Mouse (Mus musculus): ENCODE results near the gene Ubald1. TPM values are rescaled to one million over a fixed set of nuclear protein-coding genes. Genes with fewer than 3 reads are reported as not detected.

Ubald1 gene
- total RNA-seq, 1 experiment, result 26.7 TPM

GRCm38 (mm10) chr16:4913783-4914735 lies 33.9 kb upstream of the Ubald1 start:
- H3K4me3 ChIP-seq (ENCODE audit: insufficient read depth in 1 of 2, low read depth in 1 of 2, low read length in 2 of 2, poor library complexity in 1 of 2, severe bottlenecking in 1 of 2), result no peak overlapping the region
- peaks cover 19% of the 10 kb centered on the region; the same call in 1 of the 2 replicates for H3K36me3 ChIP-seq (ENCODE audit: control insufficient read depth, insufficient read depth, low read length, poor library complexity, severe bottlenecking)
- in situ Hi-C loops (cut with MboI; ENCODE audit: low sequenced_read_pairs in 2 of 2, unreplicated experiment in 2 of 2), result no loop called here
- H3K27ac ChIP-seq (ENCODE audit: insufficient read depth, low read depth, low read length, poor library complexity, severe bottlenecking), result no peak overlapping the region
- H3K9ac ChIP-seq (ENCODE audit: insufficient read depth, low read depth, low read length, poor library complexity, severe bottlenecking), result no peak overlapping the region
- TF ChIP-seq CHD2 (IDR thresholded peaks at IDR 0.05; ENCODE audit: low read depth, low read length), result no peak
- no peak for TF ChIP-seq HCFC1 (IDR thresholded peaks at IDR 0.05; ENCODE audit: borderline replicate concordance, insufficient read depth, low read length)
- no peak for TF ChIP-seq MAFK (IDR thresholded peaks at IDR 0.05; ENCODE audit: insufficient read depth, low read depth, low read length)
- peak; percentile 20; the same call in 1 of the 2 replicates for TF ChIP-seq ZC3H11A (IDR thresholded peaks at IDR 0.05; ENCODE audit: borderline replicate concordance, low read depth, low read length)
- TF ChIP-seq ZNF384 (IDR thresholded peaks at IDR 0.05; ENCODE audit: low read depth, low read length), result peak; percentile 99
- DNase-seq (ENCODE audit: low read depth, low spot score), result peak; percentile 75
- peaks cover 0 to 12% of the 10 kb centered on the region in 2 experiments; a peak in 2 of 4 replicates for H3K4me1 ChIP-seq (ENCODE audit: control insufficient read depth in 2 of 2, insufficient read depth in 2 of 2, low read length in 2 of 2, poor library complexity in 1 of 2)
- H3K9me3 ChIP-seq (ENCODE audit: control insufficient read depth, insufficient read depth, low read depth, low read length), result no peaks in the 10 kb centered on the region

GRCm38 (mm10) chr16:4912907-4913782 lies 33.0 kb upstream of the Ubald1 start:
- H3K4me3 ChIP-seq (ENCODE audit: insufficient read depth in 1 of 2, low read depth in 1 of 2, low read length in 2 of 2, poor library complexity in 1 of 2, severe bottlenecking in 1 of 2), result no peak overlapping the region
- no peak for DNase-seq (ENCODE audit: low read depth, low spot score)
- H3K9ac ChIP-seq (ENCODE audit: insufficient read depth, low read depth, low read length, poor library complexity, severe bottlenecking), result no peak overlapping the region
- in situ Hi-C loops (cut with MboI; ENCODE audit: low sequenced_read_pairs in 2 of 2, unreplicated experiment in 2 of 2), result no loop called here
- TF ChIP-seq MAFK (IDR thresholded peaks at IDR 0.05; ENCODE audit: insufficient read depth, low read depth, low read length) (no peak), HCFC1 (IDR thresholded peaks at IDR 0.05; ENCODE audit: borderline replicate concordance, insufficient read depth, low read length) (no peak), ZNF384 (IDR thresholded peaks at IDR 0.05; ENCODE audit: low read depth, low read length) (no peak), ZC3H11A (IDR thresholded peaks at IDR 0.05; ENCODE audit: borderline replicate concordance, low read depth, low read length) (no peak), CHD2 (IDR thresholded peaks at IDR 0.05; ENCODE audit: low read depth, low read length) (no peak)
- no peak overlapping the region for H3K27ac ChIP-seq (ENCODE audit: insufficient read depth, low read depth, low read length, poor library complexity, severe bottlenecking)
- peaks cover 1 to 14% of the 10 kb centered on the region in 2 experiments; a peak in 2 of 4 replicates for H3K4me1 ChIP-seq (ENCODE audit: control insufficient read depth in 2 of 2, insufficient read depth in 2 of 2, low read length in 2 of 2, poor library complexity in 1 of 2)
- no peaks in the 10 kb centered on the region for H3K9me3 ChIP-seq (ENCODE audit: control insufficient read depth, insufficient read depth, low read depth, low read length)
- H3K36me3 ChIP-seq (ENCODE audit: control insufficient read depth, insufficient read depth, low read length, poor library complexity, severe bottlenecking), result peaks cover 19% of the 10 kb centered on the region; the same call in 1 of the 2 replicates

- no peak for DNase-seq (ENCODE audit: low read depth, low spot score)
- H3K36me3 ChIP-seq (ENCODE audit: control insufficient read depth, insufficient read depth, low read length, poor library complexity, severe bottlenecking), result peaks cover 19% of the 10 kb centered on the region; the same call in 1 of the 2 replicates
- TF ChIP-seq MAFK (IDR thresholded peaks at IDR 0.05; ENCODE audit: insufficient read depth, low read depth, low read length) (no peak), HCFC1 (IDR thresholded peaks at IDR 0.05; ENCODE audit: borderline replicate concordance, insufficient read depth, low read length) (no peak), CHD2 (IDR thresholded peaks at IDR 0.05; ENCODE audit: low read depth, low read length) (no peak), ZC3H11A (IDR thresholded peaks at IDR 0.05; ENCODE audit: borderline replicate concordance, low read depth, low read length) (no peak), ZNF384 (IDR thresholded peaks at IDR 0.05; ENCODE audit: low read depth, low read length) (no peak)
- H3K9ac ChIP-seq (ENCODE audit: insufficient read depth, low read depth, low read length, poor library complexity, severe bottlenecking), result no peak overlapping the region
- in situ Hi-C loops (cut with MboI; ENCODE audit: low sequenced_read_pairs in 2 of 2, unreplicated experiment in 2 of 2), result no loop called here
- H3K4me3 ChIP-seq (ENCODE audit: insufficient read depth in 1 of 2, low read depth in 1 of 2, low read length in 2 of 2, poor library complexity in 1 of 2, severe bottlenecking in 1 of 2), result no peak overlapping the region
- no peaks in the 10 kb centered on the region for H3K9me3 ChIP-seq (ENCODE audit: control insufficient read depth, insufficient read depth, low read depth, low read length)
- peaks cover 7 to 14% of the 10 kb centered on the region in 2 experiments; a peak in 3 of 4 replicates for H3K4me1 ChIP-seq (ENCODE audit: control insufficient read depth in 2 of 2, insufficient read depth in 2 of 2, low read length in 2 of 2, poor library complexity in 1 of 2)
- no peak overlapping the region for H3K27ac ChIP-seq (ENCODE audit: insufficient read depth, low read depth, low read length, poor library complexity, severe bottlenecking)
Measured at GRCm38 (mm10) chr16:4912074-4912648, 32.0 kb upstream of the Ubald1 start.

GRCm38 (mm10) chr16:4910758-4911157 lies 30.6 kb upstream of the Ubald1 start:
- H3K4me1 ChIP-seq (ENCODE audit: control insufficient read depth in 2 of 2, insufficient read depth in 2 of 2, low read length in 2 of 2, poor library complexity in 1 of 2), result peaks cover 7 to 8% of the 10 kb centered on the region in 2 experiments; a peak in 3 of 4 replicates
- in situ Hi-C loops (cut with MboI; ENCODE audit: low sequenced_read_pairs in 2 of 2, unreplicated experiment in 2 of 2), result no loop called here

More at GRCm38 (mm10) chr16:4910758-4911157, 30.6 kb upstream of the Ubald1 start:
- Histone ChIP-seq H3K36me3 (ENCODE audit: control insufficient read depth, insufficient read depth, low read length, poor library complexity, severe bottlenecking) (peaks cover 14% of the 10 kb centered on the region; the same call in 1 of the 2 replicates), H3K27ac (ENCODE audit: insufficient read depth, low read depth, low read length, poor library complexity, severe bottlenecking) (no peak overlapping the region), H3K4me3 (ENCODE audit: insufficient read depth in 1 of 2, low read depth in 1 of 2, low read length in 2 of 2, poor library complexity in 1 of 2, severe bottlenecking in 1 of 2) (no peak overlapping the region), H3K9ac (ENCODE audit: insufficient read depth, low read depth, low read length, poor library complexity, severe bottlenecking) (no peak overlapping the region), H3K9me3 (ENCODE audit: control insufficient read depth, insufficient read depth, low read depth, low read length) (no peaks in the 10 kb centered on the region)
- no peak for DNase-seq (ENCODE audit: low read depth, low spot score)
- TF ChIP-seq HCFC1 (IDR thresholded peaks at IDR 0.05; ENCODE audit: borderline replicate concordance, insufficient read depth, low read length) (no peak), CHD2 (IDR thresholded peaks at IDR 0.05; ENCODE audit: low read depth, low read length) (no peak), MAFK (IDR thresholded peaks at IDR 0.05; ENCODE audit: insufficient read depth, low read depth, low read length) (no peak), ZNF384 (IDR thresholded peaks at IDR 0.05; ENCODE audit: low read depth, low read length) (no peak), ZC3H11A (IDR thresholded peaks at IDR 0.05; ENCODE audit: borderline replicate concordance, low read depth, low read length) (no peak)
